Mouse (Mus musculus): ENCODE data around the gene Itgav. TPM values are rescaled to one million over a fixed set of nuclear protein-coding genes. Genes with fewer than 3 reads are reported as not detected.
A peak's percentile ranks its signal among the peaks of the same experiment; 100 is the strongest.

Gene Itgav
- polyA plus RNA-seq, 1 experiment from 2014 or later = 75.3 TPM

DNA sequence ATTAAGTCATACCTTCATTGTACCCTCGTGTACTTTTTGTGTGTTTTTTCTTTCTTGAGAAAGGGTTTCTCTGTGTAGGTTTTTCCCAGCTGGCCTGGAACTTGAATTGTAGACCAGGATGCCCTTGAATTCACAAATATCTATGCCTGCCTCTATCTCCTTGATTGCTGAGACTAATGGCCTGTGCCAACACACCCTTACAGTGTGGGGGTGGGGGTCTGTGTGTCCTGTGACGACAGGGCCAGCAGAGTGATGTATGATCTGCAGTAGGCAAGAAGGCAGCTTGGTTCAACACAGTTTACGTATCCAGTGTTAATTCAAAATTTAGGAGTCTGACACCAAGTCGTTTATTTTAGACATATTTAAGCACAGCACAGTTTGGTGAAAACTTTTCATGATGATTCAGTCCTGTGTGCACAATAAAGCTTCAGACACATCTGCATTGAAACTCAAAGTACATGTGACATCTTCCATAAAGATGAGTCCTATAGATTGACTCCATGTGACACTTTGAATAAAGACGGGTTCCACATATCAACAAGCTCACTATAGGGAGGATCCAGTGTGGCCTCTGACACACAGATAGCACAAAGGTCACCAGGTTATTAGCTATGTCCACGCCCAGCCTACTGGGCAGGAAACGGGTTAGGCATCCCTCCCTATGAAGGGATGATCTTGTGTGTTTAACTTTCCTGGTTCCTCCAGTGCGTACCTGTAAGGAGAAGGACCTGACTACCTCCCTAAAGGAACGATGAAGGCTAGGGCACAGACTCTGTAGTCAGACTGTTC lies 40.3 kb upstream of the Itgav start:
- Histone ChIP-seq H3K36me3 (ENCODE audit: control insufficient read depth, insufficient read depth, low read length) (no peaks in the 10 kb centered on the region), H3K4me2 (ENCODE audit: low read length) (no peak overlapping the region), H3K9ac (ENCODE audit: low read length) (no peak overlapping the region), H3K4me1 (replicated peaks; ENCODE audit: control insufficient read depth, insufficient read depth, low read length) (peaks cover 13% of the 10 kb centered on the region), H3K4me3 (ENCODE audit: low read depth, low read length) (no peak overlapping the region), H3K9me3 (ENCODE audit: control insufficient read depth, low read length) (peaks cover under 1% of the 10 kb centered on the region; the same call in 1 of the 2 replicates), H3K27ac (ENCODE audit: low read depth) (no peak overlapping the region), H3K27me3 (replicated peaks; ENCODE audit: control insufficient read depth, insufficient read depth, low read length) (no peaks in the 10 kb centered on the region)
- DNase-seq (ENCODE audit: low spot score) (no peak), ATAC-seq (replicated peaks; ENCODE audit: low FRiP score, low TSS enrichment, low read depth) (no peak; the same call in 1 of the 2 replicates)
- WGBS = 67% methylated on average over 9 of the region's 9 CpGs

GRCm38 (mm10) chr2:83684691-83685090 lies 39.5 kb upstream of the Itgav start:
- DNase-seq (ENCODE audit: low spot score) (no peak), ATAC-seq (replicated peaks; ENCODE audit: low FRiP score, low TSS enrichment, low read depth) (no peak)
- Histone ChIP-seq H3K27ac (ENCODE audit: low read depth) (no peak overlapping the region), H3K4me2 (ENCODE audit: low read length) (no peak overlapping the region), H3K27me3 (replicated peaks; ENCODE audit: control insufficient read depth, insufficient read depth, low read length) (no peaks in the 10 kb centered on the region), H3K9me3 (ENCODE audit: control insufficient read depth, low read length) (peaks cover 3% of the 10 kb centered on the region; the same call in 1 of the 2 replicates), H3K4me1 (replicated peaks; ENCODE audit: control insufficient read depth, insufficient read depth, low read length) (peaks cover 13% of the 10 kb centered on the region), H3K4me3 (ENCODE audit: low read depth, low read length) (no peak overlapping the region), H3K9ac (ENCODE audit: low read length) (no peak overlapping the region), H3K36me3 (ENCODE audit: control insufficient read depth, insufficient read depth, low read length) (no peaks in the 10 kb centered on the region)
- 76% methylated on average over 8 of the region's 8 CpGs for WGBS

DNA sequence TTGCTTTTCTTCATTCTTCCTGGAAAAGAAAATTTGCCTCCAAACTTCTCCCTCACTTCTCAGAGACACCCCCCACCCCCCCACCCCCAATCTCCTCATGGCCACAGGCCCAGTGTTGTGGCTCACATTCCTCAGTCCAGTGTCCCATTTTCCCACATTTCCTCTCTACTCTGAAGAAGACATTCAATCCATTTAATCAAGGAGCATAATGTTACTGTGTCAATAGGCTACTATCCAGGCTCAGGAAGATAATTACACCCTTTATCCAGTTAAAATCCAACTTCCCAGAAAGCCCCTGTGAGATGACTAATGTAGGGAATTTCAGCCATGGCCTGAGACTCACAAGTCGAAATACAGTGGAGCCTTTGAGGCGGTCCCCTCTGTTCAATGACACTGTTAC lies 33.8 kb upstream of the Itgav start:
- Histone ChIP-seq H3K27ac (ENCODE audit: low read depth) (no peak overlapping the region), H3K4me2 (ENCODE audit: low read length) (no peak overlapping the region), H3K9me3 (ENCODE audit: control insufficient read depth, low read length) (peaks cover 3% of the 10 kb centered on the region; the same call in 1 of the 2 replicates), H3K4me1 (replicated peaks; ENCODE audit: control insufficient read depth, insufficient read depth, low read length) (no peaks in the 10 kb centered on the region), H3K36me3 (ENCODE audit: control insufficient read depth, insufficient read depth, low read length) (no peaks in the 10 kb centered on the region), H3K9ac (ENCODE audit: low read length) (no peak overlapping the region), H3K4me3 (ENCODE audit: low read depth, low read length) (no peak overlapping the region), H3K27me3 (replicated peaks; ENCODE audit: control insufficient read depth, insufficient read depth, low read length) (no peaks in the 10 kb centered on the region)
- DNase-seq (ENCODE audit: low spot score) (no peak), ATAC-seq (replicated peaks; ENCODE audit: low FRiP score, low TSS enrichment, low read depth) (0 out of 2 replicates have a peak, but pooled peaks have one; percentile 15)
- WGBS = 59% methylated on average over 2 of the region's 2 CpGs

DNA sequence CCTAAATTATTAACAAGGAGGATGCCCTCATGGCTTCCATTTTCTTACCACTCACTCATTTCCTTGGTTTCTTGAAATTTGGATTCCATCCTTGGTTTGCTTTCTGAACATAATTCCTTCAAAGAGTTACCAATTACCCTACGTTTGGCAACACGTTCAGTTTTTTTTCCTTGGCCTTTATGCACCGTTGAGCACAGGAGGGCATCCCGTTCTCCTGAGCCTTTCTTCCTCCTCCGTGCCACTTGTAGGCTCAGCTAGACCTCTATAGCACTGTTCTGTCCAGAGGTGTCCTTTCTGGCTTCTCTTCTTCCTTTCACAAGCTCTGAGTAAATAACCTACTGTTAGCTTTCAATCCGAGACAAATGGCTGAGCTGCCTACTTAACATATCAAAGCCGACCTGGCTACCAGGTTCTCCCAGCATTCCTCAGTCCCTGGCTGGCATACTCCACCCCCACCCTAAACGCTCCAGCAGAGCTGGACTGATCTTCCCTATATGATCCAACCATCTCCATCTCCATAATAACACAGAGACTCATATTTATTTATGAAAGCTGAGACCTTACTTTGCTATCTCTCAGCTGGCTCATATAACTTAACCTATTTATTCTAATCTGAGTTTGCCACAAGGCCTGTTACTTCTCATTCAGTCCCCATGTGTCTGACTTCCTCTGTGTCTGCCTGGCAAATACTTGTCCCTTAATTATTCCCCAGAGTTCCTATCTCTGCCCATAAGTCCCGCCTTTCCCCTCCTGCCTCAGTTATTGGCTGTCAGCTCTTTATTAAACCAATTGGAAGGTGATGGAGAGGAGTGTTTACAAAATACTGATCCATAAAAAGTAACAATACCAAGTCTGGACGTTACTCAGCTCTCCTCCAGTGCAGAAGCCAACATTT lies 31.3 kb upstream of the Itgav start:
- Histone ChIP-seq H3K27ac (ENCODE audit: low read depth) (no peak overlapping the region), H3K27me3 (replicated peaks; ENCODE audit: control insufficient read depth, insufficient read depth, low read length) (no peaks in the 10 kb centered on the region), H3K9me3 (ENCODE audit: control insufficient read depth, low read length) (peaks cover 3% of the 10 kb centered on the region; the same call in 1 of the 2 replicates), H3K9ac (ENCODE audit: low read length) (no peak overlapping the region), H3K4me3 (ENCODE audit: low read depth, low read length) (no peak overlapping the region), H3K4me1 (replicated peaks; ENCODE audit: control insufficient read depth, insufficient read depth, low read length) (no peaks in the 10 kb centered on the region), H3K4me2 (ENCODE audit: low read length) (no peak overlapping the region), H3K36me3 (ENCODE audit: control insufficient read depth, insufficient read depth, low read length) (no peaks in the 10 kb centered on the region)
- WGBS = 44% methylated on average over 10 of the region's 10 CpGs
- DNase-seq (ENCODE audit: low spot score) (no peak), ATAC-seq (replicated peaks; ENCODE audit: low FRiP score, low TSS enrichment, low read depth) (no peak)

DNA sequence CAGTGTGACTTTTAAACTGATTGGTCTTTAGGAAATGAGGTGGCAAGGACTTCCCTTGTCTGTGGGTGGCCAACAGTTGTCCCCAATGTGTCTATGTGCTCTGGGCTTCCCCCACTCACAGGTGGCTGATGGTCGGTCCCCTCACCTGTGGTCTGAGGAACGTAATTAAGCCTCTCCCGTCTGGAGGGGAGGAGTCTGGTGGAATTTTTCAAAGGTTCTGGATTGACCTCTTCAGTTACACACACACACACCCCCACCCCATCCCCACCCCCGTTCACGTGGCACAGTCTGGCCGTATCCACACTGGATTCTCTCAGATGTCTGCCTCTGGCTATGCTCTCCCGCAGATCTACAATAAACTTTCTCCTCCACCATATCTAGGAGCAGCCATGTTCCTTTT lies 30.1 kb upstream of the Itgav start:
- H3K4me3 ChIP-seq (ENCODE audit: low read depth, low read length) = no peak overlapping the region
- no peak overlapping the region for H3K9ac ChIP-seq (ENCODE audit: low read length)
- H3K36me3 ChIP-seq (ENCODE audit: control insufficient read depth, insufficient read depth, low read length) = no peaks in the 10 kb centered on the region
- DNase-seq (ENCODE audit: low spot score) (no peak), ATAC-seq (replicated peaks; ENCODE audit: low FRiP score, low TSS enrichment, low read depth) (no peak)
- no peak overlapping the region for H3K4me2 ChIP-seq (ENCODE audit: low read length)
- H3K4me1 ChIP-seq (replicated peaks; ENCODE audit: control insufficient read depth, insufficient read depth, low read length) = no peaks in the 10 kb centered on the region
- H3K9me3 ChIP-seq (ENCODE audit: control insufficient read depth, low read length) = peaks cover under 1% of the 10 kb centered on the region; the same call in 1 of the 2 replicates
- no peaks in the 10 kb centered on the region for H3K27me3 ChIP-seq (replicated peaks; ENCODE audit: control insufficient read depth, insufficient read depth, low read length)
- H3K27ac ChIP-seq (ENCODE audit: low read depth) = no peak overlapping the region
- 66% methylated on average over 7 of the region's 7 CpGs for WGBS

GRCm38 (mm10) chr2:83695345-83696247 lies 28.6 kb upstream of the Itgav start:
- no peak overlapping the region for H3K4me3 ChIP-seq (ENCODE audit: low read depth, low read length)
- WGBS = 75% methylated on average over 11 of the region's 11 CpGs
- H3K27me3 ChIP-seq (replicated peaks; ENCODE audit: control insufficient read depth, insufficient read depth, low read length) = no peaks in the 10 kb centered on the region
- H3K9ac ChIP-seq (ENCODE audit: low read length) = no peak overlapping the region
- no peaks in the 10 kb centered on the region for H3K36me3 ChIP-seq (ENCODE audit: control insufficient read depth, insufficient read depth, low read length)
- DNase-seq (ENCODE audit: low spot score) (no peak), ATAC-seq (replicated peaks; ENCODE audit: low FRiP score, low TSS enrichment, low read depth) (no peak)
- H3K4me1 ChIP-seq (replicated peaks; ENCODE audit: control insufficient read depth, insufficient read depth, low read length) = no peaks in the 10 kb centered on the region
- H3K4me2 ChIP-seq (ENCODE audit: low read length) = no peak overlapping the region
- no peak overlapping the region for H3K27ac ChIP-seq (ENCODE audit: low read depth)
- H3K9me3 ChIP-seq (ENCODE audit: control insufficient read depth, low read length) = no peaks in the 10 kb centered on the region

GRCm38 (mm10) chr2:83698484-83698883 lies 25.7 kb upstream of the Itgav start:
- Histone ChIP-seq H3K27me3 (replicated peaks; ENCODE audit: control insufficient read depth, insufficient read depth, low read length) (no peaks in the 10 kb centered on the region), H3K9ac (ENCODE audit: low read length) (no peak overlapping the region), H3K9me3 (ENCODE audit: control insufficient read depth, low read length) (no peaks in the 10 kb centered on the region), H3K4me3 (ENCODE audit: low read depth, low read length) (no peak overlapping the region), H3K36me3 (ENCODE audit: control insufficient read depth, insufficient read depth, low read length) (no peaks in the 10 kb centered on the region), H3K4me1 (replicated peaks; ENCODE audit: control insufficient read depth, insufficient read depth, low read length) (0 out of 2 replicates have a peak, but pooled peaks cover 5% of the 10 kb centered on the region), H3K4me2 (ENCODE audit: low read length) (no peak overlapping the region), H3K27ac (ENCODE audit: low read depth) (no peak overlapping the region)
- DNase-seq (ENCODE audit: low spot score) = no peak
- no peak for ATAC-seq (replicated peaks; ENCODE audit: low FRiP score, low TSS enrichment, low read depth)
- 56% methylated on average over 1 of the region's 1 CpGs for WGBS

DNA sequence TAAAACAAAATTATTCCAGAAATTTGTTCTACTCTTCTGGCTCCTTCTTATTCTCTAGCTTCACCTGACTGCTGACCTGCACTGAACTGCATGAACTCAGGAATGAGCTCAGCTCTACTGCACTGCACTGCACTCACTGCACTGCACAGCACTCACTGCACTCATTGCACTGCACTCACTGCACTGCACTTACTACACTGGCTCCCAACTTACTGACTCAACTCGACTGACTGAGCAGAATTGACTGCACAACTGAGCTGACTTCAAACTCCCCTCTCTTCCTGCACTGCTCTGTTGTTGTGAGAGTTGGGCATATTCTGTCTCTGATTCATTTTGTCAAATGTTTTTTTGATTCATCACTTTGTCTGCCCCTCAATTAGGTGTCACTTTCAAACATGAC lies 24.9 kb upstream of the Itgav start:
- WGBS = 59% methylated on average over 1 of the region's 1 CpGs
- H3K9me3 ChIP-seq (ENCODE audit: control insufficient read depth, low read length) = no peaks in the 10 kb centered on the region
- 0 out of 2 replicates have a peak, but pooled peaks cover 5% of the 10 kb centered on the region for H3K4me1 ChIP-seq (replicated peaks; ENCODE audit: control insufficient read depth, insufficient read depth, low read length)
- H3K27ac ChIP-seq (ENCODE audit: low read depth) = no peak overlapping the region
- no peaks in the 10 kb centered on the region for H3K36me3 ChIP-seq (ENCODE audit: control insufficient read depth, insufficient read depth, low read length)
- no peaks in the 10 kb centered on the region for H3K27me3 ChIP-seq (replicated peaks; ENCODE audit: control insufficient read depth, insufficient read depth, low read length)
- DNase-seq (ENCODE audit: low spot score) (no peak), ATAC-seq (replicated peaks; ENCODE audit: low FRiP score, low TSS enrichment, low read depth) (no peak)
- no peak overlapping the region for H3K9ac ChIP-seq (ENCODE audit: low read length)
- H3K4me3 ChIP-seq (ENCODE audit: low read depth, low read length) = no peak overlapping the region
- H3K4me2 ChIP-seq (ENCODE audit: low read length) = no peak overlapping the region
